Mouse (Mus musculus) hematopoietic stem cell, adult 5-6 weeks (primary cell): Measurements from ENCODE around the gene Mcl1. TPM values are rescaled to one million over a fixed set of nuclear protein-coding genes. Genes with fewer than 3 reads are reported as not detected.

Experiments
- total RNA-seq: library from RNA; stranded (forward); fragments of 172-1452, 232-1000 nt; gene quantifications from 2 replicates; pipeline ENCODE4 v1.2.3, GENCODE M21; 2017

Gene Mcl1
- total RNA-seq, 1 experiment from 2014 or later = 320 TPM

Other genes with a start within 250 kb of the Mcl1 start
- gene Arnt, start 224.4 kb upstream of the Mcl1 start, total RNA-seq = 28.8 and 29.3 TPM in 2 replicates
- gene Ctsk, start 159.5 kb upstream of the Mcl1 start, total RNA-seq = not detected in 2 replicates
- gene Ctss, start 132.0 kb upstream of the Mcl1 start, total RNA-seq = 73.4 and 145 TPM in 2 replicates
- gene Hormad1, start 99.1 kb upstream of the Mcl1 start, total RNA-seq = not detected in 2 replicates
- gene Golph3l, start 69.9 kb upstream of the Mcl1 start, total RNA-seq = 67.3 and 71.2 TPM in 2 replicates
- gene Ensa, start 33.8 kb upstream of the Mcl1 start, total RNA-seq = 106 and 109 TPM in 2 replicates
- 0.13 TPM in 1 of 2 replicates, not detected in the other for gene Adamtsl4, start 29.1 kb downstream of the Mcl1 start, total RNA-seq
- gene Ecm1, start 80.8 kb downstream of the Mcl1 start, total RNA-seq = 0.75 and 4.1 TPM in 2 replicates
- 44.8 and 45.2 TPM in 2 replicates for gene Tars2, start 101.4 kb downstream of the Mcl1 start, total RNA-seq
- 30.7 and 32.6 TPM in 2 replicates for gene Rprd2, start 160.1 kb downstream of the Mcl1 start, total RNA-seq
- 42.8 and 46.1 TPM in 2 replicates for gene Prpf3, start 197.1 kb downstream of the Mcl1 start, total RNA-seq
- 215 and 264 TPM in 2 replicates for gene Mrps21, start 212.7 kb downstream of the Mcl1 start, total RNA-seq
- 9.3 and 15.3 TPM in 2 replicates for gene Ciart, start 223.5 kb downstream of the Mcl1 start, total RNA-seq
- gene BC028528, start 233.2 kb downstream of the Mcl1 start, total RNA-seq = 103 and 119 TPM in 2 replicates
- gene Aph1a, start 235.2 kb downstream of the Mcl1 start, total RNA-seq = 22.3 and 28.0 TPM in 2 replicates
- not detected in 2 replicates for gene Car14, start 245.9 kb downstream of the Mcl1 start, total RNA-seq